Mouse (Mus musculus) kidney, adult 2 months (tissue): ENCODE data around the gene Eif2ak4.

ENCODE experiments used
- CTCF ChIP-seq: fragments of 200-500 bp; conservative IDR thresholded peaks from 2 replicates; pipeline ENCODE4 v1.5.1; 2011; ENCODE audit warnings: low read depth, mild to moderate bottlenecking, control low read depth, low read length, moderate library complexity, mixed read lengths; ENCODE audit not compliant: insufficient read depth, insufficient read length
- POLR2A ChIP-seq: fragments of 200-500 bp; IDR thresholded peaks from one replicate; pipeline ENCODE4 v1.6.1; 2011; ENCODE audit warnings: low read depth, low read length, control low read depth

DNA sequence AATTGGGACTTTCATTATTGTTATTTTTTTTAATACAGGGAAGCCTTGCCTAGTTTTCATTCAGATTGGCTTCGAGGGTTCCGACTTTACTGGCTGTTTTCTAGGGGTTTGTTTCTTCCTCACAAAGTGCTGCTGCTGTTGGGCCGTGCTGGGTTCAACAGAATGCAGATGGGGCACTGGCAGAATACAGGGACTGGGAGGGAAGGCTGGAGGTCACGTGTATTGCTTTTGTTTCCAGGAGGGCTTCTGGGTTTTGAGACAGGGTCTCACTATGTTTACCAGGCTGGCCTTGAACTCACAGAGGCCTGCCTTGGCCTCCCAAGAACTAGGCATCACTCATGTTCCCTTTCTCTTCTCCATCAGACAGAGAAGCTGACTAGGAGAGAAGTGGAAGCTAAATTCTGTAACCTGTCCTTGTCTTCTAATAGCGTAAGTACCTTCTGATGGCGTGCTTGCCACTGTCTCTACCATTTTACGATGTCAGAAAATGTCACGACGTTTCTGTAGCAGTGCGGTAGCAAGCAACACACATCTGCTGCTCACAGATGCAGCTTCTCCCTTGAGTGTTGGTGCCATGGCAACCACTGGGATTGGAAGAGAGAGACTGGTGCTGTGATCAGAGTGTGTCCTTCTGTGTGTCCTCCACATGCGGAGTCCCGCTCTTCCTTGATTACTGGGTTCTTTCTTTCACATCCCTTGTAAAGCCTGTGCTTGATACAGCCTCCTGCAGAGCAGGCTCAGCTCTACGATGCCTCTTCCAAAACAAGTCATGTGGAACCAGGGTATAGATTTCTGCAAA lies 69.2 kb downstream of the Eif2ak4 start:
- no peak for TF ChIP-seq CTCF
- TF ChIP-seq POLR2A = no peak
